Mouse (Mus musculus): ENCODE results near the gene Tnfrsf12a.

DNA sequence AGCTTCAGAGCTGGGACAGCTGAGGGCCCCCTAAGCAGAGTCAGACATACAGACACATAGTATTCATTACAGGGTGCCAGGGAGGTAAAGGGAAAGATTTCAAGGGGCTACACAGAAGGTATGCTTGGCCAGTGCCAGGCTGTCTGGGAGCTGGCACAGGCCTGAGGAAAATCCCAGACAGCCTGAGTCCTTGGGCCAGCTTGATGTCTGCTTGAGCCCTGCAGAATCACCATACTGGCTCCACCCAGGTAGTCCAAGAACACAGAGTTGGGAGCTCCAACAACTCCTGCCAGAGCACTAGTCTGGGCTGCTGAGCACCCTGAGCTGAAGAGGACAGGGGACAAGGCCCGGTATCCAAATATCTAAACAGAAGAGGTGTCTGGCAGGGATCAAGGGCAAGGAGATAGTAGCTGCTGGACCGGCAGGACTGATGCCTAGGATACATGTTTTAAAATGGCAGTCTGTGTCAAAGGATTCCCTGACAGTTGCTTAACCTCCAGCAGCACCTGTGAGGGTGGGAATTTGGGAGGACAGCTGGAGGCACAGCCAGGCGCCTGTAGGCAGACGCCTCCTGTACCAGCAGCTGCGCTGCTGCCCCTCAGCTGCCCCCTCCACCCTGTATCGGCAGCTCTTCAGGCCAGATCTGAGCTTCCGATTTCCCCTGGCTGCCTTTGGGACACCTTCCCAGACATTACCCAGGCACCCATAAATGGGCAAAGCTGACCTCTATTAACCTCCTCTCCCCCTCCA lies 45.3 kb upstream of the Tnfrsf12a start, which contains the start of gene 1520401A03Rik:
- TF ChIP-seq CTCF (IDR thresholded peaks at IDR 0.05; ENCODE audit: extremely low read depth, insufficient read depth, insufficient read length, insufficient replicate concordance) (no peak), POLR2A (IDR thresholded peaks at IDR 0.05; ENCODE audit: low read depth, low read length) (no peak)
